Comparison of ENCODE assay signal across 18 mouse cellular contexts in genomic region chr2:76563862-76564261, GRCm38 (mm10).
DNase-seq lines count a peak whose midpoint lies in the region; ATAC-seq and TF ChIP-seq lines count a peak whose summit lies in the region.
"Had no signal": no experiment of that assay in that cellular context is flagged by ENCODE, and none has a peak within 500 bp of the region (broad histone marks: within the 10 kb centered on the region; RNA-seq: fewer than 3 reads in every experiment).

No protein-coding gene starts in this region.

- no peaks in the 10 kb centered on the region for H3K9me3 ChIP-seq in lung, embryonic 14.5 days (ENCODE audit: low read depth, low read length)
- no peaks in the 10 kb centered on the region for H3K9me3 ChIP-seq in intestine, embryonic 14.5 days (ENCODE audit: control insufficient read depth, low read length)
- no peaks in the 10 kb centered on the region for H3K9me3 ChIP-seq in kidney, embryonic 15.5 days (replicated peaks)
- H3K9me3 ChIP-seq in neural tube, embryonic 15.5 days (replicated peaks) = no peaks in the 10 kb centered on the region
- H3K9me3 ChIP-seq: heart, embryonic 12.5 days; limb, embryonic 13.5 days; neural tube, embryonic 12.5 days had no signal

- no peak for TF ChIP-seq CTCF in lung, embryonic 14.5 days (IDR thresholded peaks at IDR 0.05; ENCODE audit: low read depth)

- H3K36me3 ChIP-seq in lung, embryonic 14.5 days (ENCODE audit: insufficient read depth) = no peaks in the 10 kb centered on the region
- no peaks in the 10 kb centered on the region for H3K36me3 ChIP-seq in intestine, embryonic 14.5 days (ENCODE audit: control insufficient read depth, insufficient read depth, low read length)
- H3K36me3 ChIP-seq in kidney, embryonic 15.5 days = no peaks in the 10 kb centered on the region
- H3K36me3 ChIP-seq in neural tube, embryonic 15.5 days = peaks cover 4% of the 10 kb centered on the region; the same call in 1 of the 2 replicates
- H3K36me3 ChIP-seq: heart, embryonic 12.5 days; limb, embryonic 13.5 days; neural tube, embryonic 12.5 days had no signal

- no peak overlapping the region for H3K4me3 ChIP-seq in lung, embryonic 14.5 days (ENCODE audit: low read depth, low read length)
- no peak overlapping the region for H3K4me3 ChIP-seq in intestine, embryonic 14.5 days (ENCODE audit: low read depth, low read length)
- no peak overlapping the region for H3K4me3 ChIP-seq in kidney, embryonic 15.5 days (replicated peaks)
- no peak overlapping the region for H3K4me3 ChIP-seq in neural tube, embryonic 15.5 days (replicated peaks)
- H3K4me3 ChIP-seq: erythroblast, embryonic 14.5 days; heart, embryonic 12.5 days; limb, embryonic 13.5 days; neural tube, embryonic 12.5 days had no signal

- DNase-seq in lung, embryonic 14.5 days = peak; percentile 59
- no peak for DNase-seq in lung, adult 18-20 months
- DNase-seq in intestine, embryonic 14.5 days (ENCODE audit: low spot score) = no peak
- DNase-seq in lung, postnatal 36 days = peak; percentile 30
- no peak for DNase-seq in frontal cortex, postnatal 36 days (ENCODE audit: low spot score in 2 of 2)
- DNase-seq in frontal cortex, adult 2 months (ENCODE audit: extremely low spot score in 1 of 2, low spot score in 1 of 2) = no peak
- DNase-seq: adrenal gland, postnatal 10 days; cerebellum, adult 9-10 months; gastrocnemius, postnatal 36 days; retina, postnatal 1 day had no signal

- H3K4me2 ChIP-seq in lung, embryonic 14.5 days = no peak overlapping the region
- H3K4me2 ChIP-seq in intestine, embryonic 14.5 days (ENCODE audit: low read length) = no peak overlapping the region
- H3K4me2 ChIP-seq in kidney, embryonic 15.5 days = no peak overlapping the region
- no peak overlapping the region for H3K4me2 ChIP-seq in neural tube, embryonic 15.5 days
- H3K4me2 ChIP-seq: heart, embryonic 12.5 days; limb, embryonic 13.5 days; neural tube, embryonic 12.5 days had no signal

- no peaks in the 10 kb centered on the region for H3K4me1 ChIP-seq in lung, embryonic 14.5 days (ENCODE audit: insufficient read depth)
- no peaks in the 10 kb centered on the region for H3K4me1 ChIP-seq in intestine, embryonic 14.5 days (replicated peaks; ENCODE audit: control insufficient read depth, insufficient read depth, low read length)
- H3K4me1 ChIP-seq in kidney, embryonic 15.5 days = peaks cover 16% of the 10 kb centered on the region; the same call in 1 of the 2 replicates
- H3K4me1 ChIP-seq in neural tube, embryonic 15.5 days = no peaks in the 10 kb centered on the region
- H3K4me1 ChIP-seq: heart, embryonic 12.5 days; limb, embryonic 13.5 days; neural tube, embryonic 12.5 days had no signal

- peak; percentile 24; the same call in 1 of the 2 replicates for ATAC-seq in lung, embryonic 14.5 days (ENCODE audit: insufficient read depth)
- ATAC-seq in intestine, embryonic 14.5 days (replicated peaks; ENCODE audit: low FRiP score, low TSS enrichment, low read depth) = peak; percentile 70
- peak; percentile 94 for ATAC-seq in kidney, embryonic 15.5 days (replicated peaks; ENCODE audit: low FRiP score)
- ATAC-seq in neural tube, embryonic 15.5 days (ENCODE audit: low FRiP score) = no peak
- ATAC-seq: forebrain, embryonic 16.5 days; inflammation-experienced regulatory T-cells, adult 6 months had no signal

- H3K9ac ChIP-seq in lung, embryonic 14.5 days = no peak overlapping the region
- H3K9ac ChIP-seq in intestine, embryonic 14.5 days (ENCODE audit: low read length) = no peak overlapping the region
- no peak overlapping the region for H3K9ac ChIP-seq in kidney, embryonic 15.5 days
- no peak overlapping the region for H3K9ac ChIP-seq in neural tube, embryonic 15.5 days (replicated peaks)
- H3K9ac ChIP-seq: heart, embryonic 12.5 days; limb, embryonic 13.5 days; neural tube, embryonic 12.5 days had no signal

- H3K27ac ChIP-seq in lung, embryonic 14.5 days (ENCODE audit: low read depth) = no peak overlapping the region; the same call in 1 of the 2 replicates
- H3K27ac ChIP-seq in intestine, embryonic 14.5 days (ENCODE audit: low read depth) = no peak overlapping the region
- H3K27ac ChIP-seq in kidney, embryonic 15.5 days = peak overlapping the region; percentile 78
- no peak overlapping the region for H3K27ac ChIP-seq in neural tube, embryonic 15.5 days (replicated peaks)
- H3K27ac ChIP-seq: limb, embryonic 13.5 days; neural tube, embryonic 12.5 days had no signal

- 52% methylated on average over 4 of the region's 4 CpGs for WGBS in lung, embryonic 14.5 days
- WGBS in intestine, embryonic 14.5 days = 73% methylated on average over 4 of the region's 4 CpGs
- WGBS in kidney, embryonic 15.5 days = 38% methylated on average over 4 of the region's 4 CpGs
- 74% methylated on average over 4 of the region's 4 CpGs for WGBS in neural tube, embryonic 15.5 days

- no peaks in the 10 kb centered on the region for H3K27me3 ChIP-seq in lung, embryonic 14.5 days (ENCODE audit: insufficient read depth, low read length)
- H3K27me3 ChIP-seq in intestine, embryonic 14.5 days (replicated peaks; ENCODE audit: control insufficient read depth, insufficient read depth, low read length) = no peaks in the 10 kb centered on the region
- no peaks in the 10 kb centered on the region for H3K27me3 ChIP-seq in kidney, embryonic 15.5 days
- H3K27me3 ChIP-seq in neural tube, embryonic 15.5 days (replicated peaks) = no peaks in the 10 kb centered on the region
- H3K27me3 ChIP-seq: heart, embryonic 12.5 days; limb, embryonic 13.5 days; neural tube, embryonic 12.5 days had no signal

Comparison
In these comparisons a context has a peak if more than half of its experiments do, and no peak if none do; other contexts are left out.
1. DNase-seq: peak in lung, embryonic 14.5 days (single experiment) and lung, postnatal 36 days (single experiment); none in lung, adult 18-20 months (0 of 2), intestine, embryonic 14.5 days (single experiment), frontal cortex, postnatal 36 days (0 of 2) and frontal cortex, adult 2 months (0 of 2).